Mouse (Mus musculus) G1E (cell line): Measurements from ENCODE around the gene Eef1e1.

ENCODE experiments used
- CTCF ChIP-seq: IDR thresholded peaks from 2 replicates; pipeline ENCODE4 v1.5.1; 2012; ENCODE audit warnings: low read depth, low read length, inconsistent platforms, mixed read lengths
- GATA1 ChIP-seq: IDR thresholded peaks from 2 replicates; pipeline ENCODE4 v1.6.1; 2012; ENCODE audit warnings: borderline replicate concordance, low read length, inconsistent platforms, mixed read lengths
- POLR2AphosphoS5 ChIP-seq: IDR thresholded peaks from 2 replicates; pipeline ENCODE4 v1.6.1; 2012; ENCODE audit warnings: low read depth, low read length, inconsistent platforms; ENCODE audit not compliant: insufficient replicate concordance
- TAL1 ChIP-seq: conservative IDR thresholded peaks from 2 replicates; pipeline ENCODE4 v1.6.1; 2012; ENCODE audit warnings: low read depth, low read length, inconsistent platforms, mixed read lengths

DNA sequence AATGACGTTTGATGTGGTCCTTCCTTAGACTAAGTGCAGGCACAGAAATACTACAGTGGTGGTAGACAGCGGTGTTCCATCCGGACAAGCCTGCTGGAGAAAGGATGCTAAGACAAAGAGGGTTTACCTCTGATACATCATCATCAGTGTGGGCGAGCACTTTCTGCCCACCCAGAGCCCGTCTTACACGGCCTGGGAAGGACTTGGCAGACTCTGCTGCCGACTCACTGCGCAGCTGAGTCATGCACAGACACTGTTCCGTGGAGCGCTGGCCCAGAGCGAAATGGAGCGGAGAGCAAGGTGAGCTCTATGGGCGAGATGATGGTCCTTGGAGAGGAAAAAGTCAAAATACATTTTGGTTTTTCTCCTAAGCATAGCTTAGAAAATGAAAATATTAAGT lies 55.9 kb downstream of the Eef1e1 start:
- TF ChIP-seq CTCF (no peak), POLR2AphosphoS5 (no peak), GATA1 (no peak), TAL1 (no peak)
